ENCODE assay signal across 19 mouse cellular contexts in genomic region chr5:20748142-20748541, GRCm38 (mm10).
A peak's percentile ranks its signal among the peaks of the same experiment; 100 is the strongest.
DNase-seq lines count a peak whose midpoint lies in the region; ATAC-seq and TF ChIP-seq lines count a peak whose summit lies in the region.
"Had no signal": no experiment of that assay in that cellular context is flagged by ENCODE, and none has a peak within 500 bp of the region (broad histone marks: within the 10 kb centered on the region; RNA-seq: fewer than 3 reads in every experiment).

No protein-coding gene starts in this region.

- H3K4me3 ChIP-seq in forebrain, embryonic 11.5 days (ENCODE audit: low read depth, low read length) = no peak overlapping the region
- H3K4me3 ChIP-seq in forebrain, embryonic 10.5 days = no peak overlapping the region
- no peak overlapping the region for H3K4me3 ChIP-seq in neural tube, embryonic 11.5 days (ENCODE audit: low read depth, low read length)
- no peak overlapping the region for H3K4me3 ChIP-seq in midbrain, embryonic 13.5 days (replicated peaks)
- H3K4me3 ChIP-seq in cerebellum, adult 2 months (replicated peaks; ENCODE audit: insufficient read depth, low read depth, low read length) = no peak overlapping the region
- H3K4me3 ChIP-seq: heart, adult 2 months; heart, embryonic 15.5 days; intestine, embryonic 15.5 days; limb, embryonic 13.5 days had no signal

- DNase-seq in forebrain, embryonic 11.5 days (ENCODE audit: low spot score) = no peak
- no peak for DNase-seq in forebrain, embryonic 10.5 days (ENCODE audit: extremely low spot score, low spot score)
- DNase-seq in neural tube, embryonic 11.5 days (ENCODE audit: low spot score) = no peak
- DNase-seq in neural tube, embryonic 10.5 days (ENCODE audit: extremely low spot score, low spot score) = no peak
- no peak for DNase-seq in cerebellum, adult 2 months
- no peak for DNase-seq in testis, postnatal 10 days (ENCODE audit: low spot score)
- DNase-seq in left cerebral cortex, postnatal 10 days (ENCODE audit: extremely low spot score in 1 of 2, low spot score in 2 of 2) = no peak
- DNase-seq: adrenal gland, adult 8-10 months; cerebellum, adult 9-11 months; gastrocnemius, postnatal 14 days; heart, adult 2 months; heart, postnatal 4 days; right cerebral cortex, postnatal 25 days; thymus, adult 18-20 months had no signal

- intact Hi-C loops in left cerebral cortex, postnatal 10 days (cut with DNase I) = no loop called here

- 75% methylated on average over 4 of the region's 4 CpGs for WGBS in forebrain, embryonic 11.5 days
- WGBS in forebrain, embryonic 10.5 days = 81% methylated on average over 4 of the region's 4 CpGs
- WGBS in neural tube, embryonic 11.5 days = 55% methylated on average over 4 of the region's 4 CpGs
- WGBS in midbrain, embryonic 13.5 days = 33% methylated on average over 4 of the region's 4 CpGs
- 47% methylated on average over 4 of the region's 4 CpGs for WGBS in cerebellum, adult 2 months

- H3K9me3 ChIP-seq in forebrain, embryonic 11.5 days (ENCODE audit: control insufficient read depth, low read length) = no peaks in the 10 kb centered on the region
- no peaks in the 10 kb centered on the region for H3K9me3 ChIP-seq in forebrain, embryonic 10.5 days
- H3K9me3 ChIP-seq in neural tube, embryonic 11.5 days (ENCODE audit: control insufficient read depth, low read length) = no peaks in the 10 kb centered on the region
- no peaks in the 10 kb centered on the region for H3K9me3 ChIP-seq in midbrain, embryonic 13.5 days
- H3K9me3 ChIP-seq: heart, embryonic 15.5 days; intestine, embryonic 15.5 days; limb, embryonic 13.5 days had no signal

- no peak for TF ChIP-seq CTCF in cerebellum, adult 2 months (IDR thresholded peaks at IDR 0.05; ENCODE audit: borderline replicate concordance, insufficient read depth, low read depth, low read length)

- H3K4me2 ChIP-seq in forebrain, embryonic 11.5 days (ENCODE audit: low read depth, low read length, severe bottlenecking) = no peak overlapping the region
- H3K4me2 ChIP-seq in neural tube, embryonic 11.5 days (ENCODE audit: low read depth) = no peak overlapping the region
- no peak overlapping the region for H3K4me2 ChIP-seq in midbrain, embryonic 13.5 days (replicated peaks)
- H3K4me2 ChIP-seq: heart, embryonic 15.5 days; intestine, embryonic 15.5 days; limb, embryonic 13.5 days had no signal

- ATAC-seq in forebrain, embryonic 11.5 days (replicated peaks; ENCODE audit: low FRiP score) = peak; percentile 44; the same call in 1 of the 2 replicates
- ATAC-seq in neural tube, embryonic 11.5 days (ENCODE audit: insufficient read depth, low FRiP score, low TSS enrichment) = peak; percentile 67
- peak; percentile 67 for ATAC-seq in midbrain, embryonic 13.5 days
- ATAC-seq: intestine, embryonic 15.5 days had no signal

- H3K9ac ChIP-seq in forebrain, embryonic 11.5 days (ENCODE audit: low read length) = no peak overlapping the region
- H3K9ac ChIP-seq in neural tube, embryonic 11.5 days (ENCODE audit: low read length) = no peak overlapping the region
- H3K9ac ChIP-seq in midbrain, embryonic 13.5 days (replicated peaks) = no peak overlapping the region
- H3K9ac ChIP-seq: heart, embryonic 15.5 days; intestine, embryonic 15.5 days; limb, embryonic 13.5 days; liver, embryonic 14.5 days had no signal

- H3K4me1 ChIP-seq in forebrain, embryonic 11.5 days (replicated peaks; ENCODE audit: control insufficient read depth, insufficient read depth, low read length) = peaks cover 10% of the 10 kb centered on the region; the same call in 1 of the 2 replicates
- peaks cover 32% of the 10 kb centered on the region for H3K4me1 ChIP-seq in forebrain, embryonic 10.5 days
- no peaks in the 10 kb centered on the region for H3K4me1 ChIP-seq in neural tube, embryonic 11.5 days (ENCODE audit: control insufficient read depth, insufficient read depth, low read length)
- peaks cover 42% of the 10 kb centered on the region for H3K4me1 ChIP-seq in midbrain, embryonic 13.5 days (replicated peaks)
- H3K4me1 ChIP-seq in cerebellum, adult 2 months (ENCODE audit: control insufficient read depth, insufficient read depth, low read length) = no peaks in the 10 kb centered on the region
- H3K4me1 ChIP-seq: heart, embryonic 15.5 days; intestine, embryonic 15.5 days; limb, embryonic 13.5 days had no signal

- H3K27me3 ChIP-seq in forebrain, embryonic 11.5 days (ENCODE audit: control insufficient read depth, insufficient read depth, low read length) = no peaks in the 10 kb centered on the region
- no peaks in the 10 kb centered on the region for H3K27me3 ChIP-seq in forebrain, embryonic 10.5 days (ENCODE audit: poor library complexity, severe bottlenecking)
- H3K27me3 ChIP-seq in neural tube, embryonic 11.5 days (ENCODE audit: control insufficient read depth, insufficient read depth, low read length) = no peaks in the 10 kb centered on the region
- no peaks in the 10 kb centered on the region for H3K27me3 ChIP-seq in midbrain, embryonic 13.5 days
- no peaks in the 10 kb centered on the region for H3K27me3 ChIP-seq in cerebellum, adult 2 months (ENCODE audit: control insufficient read depth, insufficient read depth, low read length)
- H3K27me3 ChIP-seq: heart, embryonic 15.5 days; intestine, embryonic 15.5 days; limb, embryonic 13.5 days had no signal

- no peak for TF ChIP-seq POLR2A in cerebellum, adult 2 months (IDR thresholded peaks at IDR 0.05; ENCODE audit: borderline replicate concordance, insufficient read depth, low read length)

- H3K36me3 ChIP-seq in forebrain, embryonic 11.5 days (ENCODE audit: control insufficient read depth, insufficient read depth, low read length) = no peaks in the 10 kb centered on the region
- H3K36me3 ChIP-seq in forebrain, embryonic 10.5 days (replicated peaks) = no peaks in the 10 kb centered on the region
- H3K36me3 ChIP-seq in neural tube, embryonic 11.5 days (ENCODE audit: control insufficient read depth, insufficient read depth, low read length) = no peaks in the 10 kb centered on the region
- H3K36me3 ChIP-seq in midbrain, embryonic 13.5 days = no peaks in the 10 kb centered on the region
- H3K36me3 ChIP-seq: heart, embryonic 15.5 days; intestine, embryonic 15.5 days; limb, embryonic 13.5 days had no signal

- no peak overlapping the region for H3K27ac ChIP-seq in forebrain, embryonic 11.5 days (ENCODE audit: low read depth, low read length)
- H3K27ac ChIP-seq in forebrain, embryonic 10.5 days = no peak overlapping the region
- no peak overlapping the region for H3K27ac ChIP-seq in neural tube, embryonic 11.5 days (ENCODE audit: low read depth, low read length)
- H3K27ac ChIP-seq in midbrain, embryonic 13.5 days = no peak overlapping the region
- H3K27ac ChIP-seq in cerebellum, adult 2 months (ENCODE audit: insufficient read depth, low read length) = no peak overlapping the region
- H3K27ac ChIP-seq: heart, adult 2 months; heart, embryonic 15.5 days; intestine, embryonic 15.5 days; limb, embryonic 13.5 days; liver, embryonic 14.5 days had no signal
